Mouse (Mus musculus) left cerebral cortex, postnatal 36 days (tissue): Measurements from ENCODE around the gene Mb21d2. TPM values are rescaled to one million over a fixed set of nuclear protein-coding genes. Genes with fewer than 3 reads are reported as not detected.

Source experiments
- DNase-seq, 2 experiments: peaks; one replicate each; pipeline ENCODE4 v3.0.0; 2021 to 2022; ENCODE audit warnings: low spot score in 2 of 2, mixed read lengths in 1 of 2
- intact Hi-C: fragments of 180-260 bp; cut with DNase I; formaldehyde crosslinking; loops from one replicate; pipeline ENCODE4 v1.15.1; 2025
- total RNA-seq, 2 experiments: library from RNA; stranded (reverse); gene quantifications; 2 replicates each; pipeline ENCODE4 v1.2.3; 2021

The Mb21d2 gene
- total RNA-seq, 2 experiments from 2014 or later = 35.8 to 44.1 TPM

DNA sequence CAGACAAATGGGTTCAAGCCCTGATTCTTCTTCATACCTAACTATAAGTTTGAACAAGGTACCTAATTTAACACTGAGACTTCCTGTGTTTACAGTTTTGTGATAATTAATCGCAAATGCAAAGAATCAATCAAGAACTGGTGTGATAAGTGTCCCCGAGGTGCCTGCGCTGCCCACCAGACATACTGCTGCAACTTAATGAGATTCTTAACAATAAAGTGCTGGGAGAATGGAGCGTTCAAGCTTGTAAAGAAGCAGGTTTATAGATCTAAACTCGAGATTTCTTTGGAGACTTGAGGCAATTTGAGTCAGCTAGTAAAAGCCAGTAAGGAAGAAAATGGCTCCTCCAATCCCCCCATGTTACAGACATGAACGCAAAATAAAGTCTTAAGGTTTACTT, 107.7 kb downstream of the Mb21d2 start:
- no peak for DNase-seq
- intact Hi-C loops = no loop called here

DNA sequence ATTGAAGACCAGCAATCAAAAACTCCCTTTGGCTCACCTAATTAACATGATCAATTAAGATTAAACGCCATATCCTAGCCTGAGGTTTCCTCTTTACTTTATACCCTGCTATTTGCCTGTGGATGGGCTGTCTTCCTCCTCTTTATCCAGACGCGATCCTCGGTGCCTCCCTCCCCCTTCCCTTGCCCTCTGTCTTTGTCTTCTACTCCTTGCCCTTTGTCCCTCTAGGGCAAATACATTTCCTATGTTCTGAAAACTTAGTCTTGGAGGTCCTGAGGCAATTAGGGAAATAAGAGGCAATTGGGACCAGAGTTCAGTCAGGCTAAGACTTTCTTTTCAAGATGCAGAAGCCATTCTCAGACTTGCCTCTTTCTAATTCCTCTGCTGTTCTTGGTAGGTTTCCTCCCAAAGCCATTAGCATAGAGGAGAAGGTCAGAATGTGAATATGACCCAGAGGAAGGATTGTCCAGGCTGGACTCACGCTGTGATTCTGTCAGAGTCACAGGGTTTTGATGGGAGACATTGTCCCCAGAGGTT, 110.7 kb downstream of the Mb21d2 start:
- no peak for DNase-seq
- intact Hi-C loops = no loop called here

DNA sequence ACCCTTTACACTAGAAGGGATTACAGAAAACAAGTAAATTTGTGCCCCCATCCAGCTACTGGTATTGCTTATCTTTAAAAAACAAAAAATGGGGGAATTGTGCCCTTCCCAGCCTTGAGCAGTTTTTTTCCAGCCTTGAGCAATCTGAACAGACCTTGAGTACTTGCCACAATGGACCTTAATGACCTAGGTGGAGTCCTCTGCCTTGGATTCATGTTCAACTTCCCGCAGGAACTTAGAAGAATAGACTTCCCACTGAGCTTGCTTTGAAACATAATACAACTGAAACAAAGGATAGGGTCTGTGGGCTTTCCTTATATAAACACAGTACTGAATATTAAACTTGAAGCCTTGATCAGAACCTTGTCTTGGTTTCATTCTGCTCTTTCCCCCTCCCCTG, 116.2 kb downstream of the Mb21d2 start:
- intact Hi-C loops = no loop called here

DNA sequence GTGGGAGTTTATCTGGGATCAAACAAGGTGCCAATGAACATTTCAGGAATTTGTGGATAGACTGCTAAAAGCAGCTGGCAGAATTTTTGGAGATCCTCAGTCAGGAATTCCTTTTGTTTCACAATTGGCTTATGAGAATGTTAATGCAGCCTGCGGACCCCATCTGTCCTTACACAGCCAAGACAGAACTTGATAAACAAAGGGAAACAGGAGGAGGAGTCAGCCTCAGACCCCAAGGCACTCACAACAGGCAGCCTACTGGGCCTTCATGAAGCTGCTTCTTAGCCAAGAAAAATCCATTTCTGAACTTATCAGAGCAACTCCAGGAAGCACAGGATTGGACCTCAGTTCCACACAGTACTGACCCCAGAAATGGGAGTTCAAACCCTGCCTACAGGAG, 120.4 kb downstream of the Mb21d2 start:
- intact Hi-C loops = no loop called here
- DNase-seq = no peak

More for the DNA sequence above, 116.2 kb downstream of the Mb21d2 start:
- DNase-seq = no peak

DNA sequence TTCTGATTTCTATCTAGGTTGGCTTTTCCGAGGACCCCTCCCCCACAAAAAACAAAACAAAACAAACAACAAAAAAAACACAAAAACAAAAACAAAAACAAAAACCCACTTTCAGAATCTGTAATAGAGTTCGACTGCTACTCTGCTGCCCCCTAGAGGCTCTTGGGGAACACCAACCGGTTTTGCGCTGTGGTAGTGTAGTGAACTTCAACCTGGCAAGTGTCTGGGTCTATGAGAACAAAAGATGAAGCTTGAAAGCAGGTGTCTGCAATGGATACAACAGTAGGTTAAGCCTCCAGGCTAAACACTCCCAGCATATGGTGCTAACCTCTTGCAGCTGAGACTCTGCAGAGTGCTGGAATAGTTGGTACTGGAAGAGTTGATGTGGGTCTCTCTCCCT, 136.4 kb downstream of the Mb21d2 start:
- peak in 1 of 2 experiments; percentile 13 for DNase-seq
- intact Hi-C loops = loop anchor here (5.0 kb wide), 2 partner anchors 201 to 276 kb away; no protein-coding TSS in a partner anchor

Other genes starting within 250 kb of the Mb21d2 start
- 100 to 1,000 TPM; 307 to 314 TPM for gene Fgf12, start 176.6 kb downstream of the Mb21d2 start, total RNA-seq